ENCODE assay signal across 8 mouse cellular contexts in the genomic region with DNA sequence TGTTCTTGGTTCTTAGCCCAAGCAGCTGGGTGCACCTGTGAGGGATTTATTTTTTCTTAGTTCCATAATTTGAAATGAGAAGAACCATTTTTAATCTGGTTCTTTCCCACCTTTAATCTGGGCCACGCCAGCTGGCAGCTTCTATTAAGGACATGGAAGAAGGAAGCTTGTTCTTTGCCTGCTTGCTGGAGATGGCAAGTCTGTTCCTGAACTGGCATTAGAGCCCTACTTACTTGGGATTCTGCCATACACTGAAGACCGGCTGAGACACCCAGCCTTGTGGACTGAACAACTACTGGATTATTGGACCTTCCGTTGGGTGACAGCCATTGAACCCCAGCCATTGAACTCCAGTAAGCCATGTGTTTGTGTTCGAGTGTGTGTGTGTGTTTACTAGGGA. TPM values are rescaled to one million over a fixed set of nuclear protein-coding genes. Genes with fewer than 3 reads are reported as not detected.
DNase-seq lines count a peak whose midpoint lies in the region; ATAC-seq and TF ChIP-seq lines count a peak whose summit lies in the region.

No protein-coding gene starts in this region.

- WGBS in kidney, postnatal 0 days, result 87% methylated on average over 4 of the region's 4 CpGs
- 92% methylated on average over 4 of the region's 4 CpGs for WGBS in embryonic facial prominence, embryonic 14.5 days
- 86% methylated on average over 4 of the region's 4 CpGs for WGBS in hindbrain, embryonic 15.5 days
- WGBS in midbrain, embryonic 16.5 days, result 85% methylated on average over 4 of the region's 4 CpGs
- 92% methylated on average over 4 of the region's 4 CpGs for WGBS in thymus, adult 2 months

- no peak for TF ChIP-seq CTCF in kidney, postnatal 0 days (IDR thresholded peaks at IDR 0.05; ENCODE audit: low read depth)
- TF ChIP-seq CTCF in thymus, adult 2 months (IDR thresholded peaks at IDR 0.05; ENCODE audit: borderline replicate concordance, control insufficient read depth, extremely low read depth, insufficient read depth, low read length, poor library complexity), result no peak

- no peak overlapping the region for H3K9ac ChIP-seq in kidney, postnatal 0 days (ENCODE audit: low read depth, low read length)
- H3K9ac ChIP-seq in embryonic facial prominence, embryonic 14.5 days (ENCODE audit: low read depth, low read length), result no peak overlapping the region
- no peak overlapping the region for H3K9ac ChIP-seq in hindbrain, embryonic 15.5 days
- H3K9ac ChIP-seq in midbrain, embryonic 16.5 days (ENCODE audit: low read depth, low read length), result no peak overlapping the region

- H3K4me2 ChIP-seq in kidney, postnatal 0 days (ENCODE audit: low read length), result peak overlapping the region; percentile 60
- peak overlapping the region; percentile 88 for H3K4me2 ChIP-seq in embryonic facial prominence, embryonic 14.5 days (ENCODE audit: low read depth, low read length)
- peak overlapping the region; percentile 86 for H3K4me2 ChIP-seq in hindbrain, embryonic 15.5 days
- peak overlapping the region; percentile 65; the same call in 1 of the 2 replicates for H3K4me2 ChIP-seq in midbrain, embryonic 16.5 days (ENCODE audit: low read length)

- H3K36me3 ChIP-seq in kidney, postnatal 0 days (ENCODE audit: insufficient read depth, low read length), result no peaks in the 10 kb centered on the region
- H3K36me3 ChIP-seq in embryonic facial prominence, embryonic 14.5 days (ENCODE audit: control insufficient read depth, insufficient read depth, low read length), result no peaks in the 10 kb centered on the region
- no peaks in the 10 kb centered on the region for H3K36me3 ChIP-seq in hindbrain, embryonic 15.5 days
- no peaks in the 10 kb centered on the region for H3K36me3 ChIP-seq in midbrain, embryonic 16.5 days (ENCODE audit: control insufficient read depth, insufficient read depth, low read length)
- H3K36me3 ChIP-seq in thymus, adult 2 months (ENCODE audit: control insufficient read depth, insufficient read depth, low read length), result no peaks in the 10 kb centered on the region

- ATAC-seq in kidney, postnatal 0 days (replicated peaks; ENCODE audit: low FRiP score, low read depth), result no peak
- no peak for ATAC-seq in embryonic facial prominence, embryonic 14.5 days (ENCODE audit: low read depth)
- no peak for ATAC-seq in hindbrain, embryonic 15.5 days (ENCODE audit: low FRiP score, low read depth)
- ATAC-seq in midbrain, embryonic 16.5 days, result no peak

- H3K9me3 ChIP-seq in kidney, postnatal 0 days (replicated peaks; ENCODE audit: low read length), result no peaks in the 10 kb centered on the region
- H3K9me3 ChIP-seq in embryonic facial prominence, embryonic 14.5 days (ENCODE audit: control insufficient read depth, low read length), result no peaks in the 10 kb centered on the region
- no peaks in the 10 kb centered on the region for H3K9me3 ChIP-seq in hindbrain, embryonic 15.5 days
- H3K9me3 ChIP-seq in midbrain, embryonic 16.5 days (replicated peaks; ENCODE audit: control insufficient read depth, low read length, poor library complexity, severe bottlenecking), result no peaks in the 10 kb centered on the region

- no peak for DNase-seq in kidney, postnatal 0 days (ENCODE audit: low spot score)
- DNase-seq in kidney, adult 8-10 months, result no peak
- DNase-seq in embryonic facial prominence, embryonic 14.5 days (ENCODE audit: low spot score), result no peak
- no peak for DNase-seq in spleen, postnatal 4 days (ENCODE audit: low spot score in 2 of 2)
- no peak for DNase-seq in thymus, adult 2 months
- no peak for DNase-seq in c-Kit-positive CD71-positive TER-119-positive erythroid progenitor cells, embryonic 14.5 days (ENCODE audit: low spot score)

- no peaks in the 10 kb centered on the region for H3K27me3 ChIP-seq in kidney, postnatal 0 days (ENCODE audit: insufficient read depth, low read length)
- H3K27me3 ChIP-seq in embryonic facial prominence, embryonic 14.5 days (replicated peaks; ENCODE audit: control insufficient read depth, insufficient read depth, low read length), result no peaks in the 10 kb centered on the region
- no peaks in the 10 kb centered on the region for H3K27me3 ChIP-seq in hindbrain, embryonic 15.5 days
- no peaks in the 10 kb centered on the region for H3K27me3 ChIP-seq in midbrain, embryonic 16.5 days (ENCODE audit: control insufficient read depth, insufficient read depth, low read depth, low read length)
- H3K27me3 ChIP-seq in thymus, adult 2 months (ENCODE audit: control insufficient read depth, insufficient read depth, low read length), result no peaks in the 10 kb centered on the region

- TF ChIP-seq POLR2A in thymus, adult 2 months (IDR thresholded peaks at IDR 0.05; ENCODE audit: control insufficient read depth, extremely low read depth, insufficient read depth, low read length, poor library complexity), result no peak

- no peak overlapping the region for H3K4me3 ChIP-seq in kidney, postnatal 0 days (replicated peaks; ENCODE audit: low read depth, low read length)
- H3K4me3 ChIP-seq in embryonic facial prominence, embryonic 14.5 days (ENCODE audit: low read depth, low read length), result no peak overlapping the region
- no peak overlapping the region for H3K4me3 ChIP-seq in hindbrain, embryonic 15.5 days
- no peak overlapping the region for H3K4me3 ChIP-seq in midbrain, embryonic 16.5 days (ENCODE audit: low read depth, low read length)
- H3K4me3 ChIP-seq in thymus, adult 2 months (ENCODE audit: control insufficient read depth, insufficient read depth, low read length), result no peak overlapping the region

- no peak overlapping the region for H3K27ac ChIP-seq in kidney, postnatal 0 days
- H3K27ac ChIP-seq in embryonic facial prominence, embryonic 14.5 days (replicated peaks; ENCODE audit: low read depth, low read length), result no peak overlapping the region
- H3K27ac ChIP-seq in hindbrain, embryonic 15.5 days (replicated peaks), result no peak overlapping the region
- no peak overlapping the region for H3K27ac ChIP-seq in midbrain, embryonic 16.5 days (ENCODE audit: low read length)
- H3K27ac ChIP-seq in thymus, adult 2 months (ENCODE audit: control insufficient read depth, insufficient read depth, low read length), result no peak overlapping the region

- peaks cover 33% of the 10 kb centered on the region for H3K4me1 ChIP-seq in kidney, postnatal 0 days (replicated peaks; ENCODE audit: insufficient read depth, low read length)
- peaks cover 25% of the 10 kb centered on the region for H3K4me1 ChIP-seq in embryonic facial prominence, embryonic 14.5 days (ENCODE audit: control insufficient read depth, insufficient read depth, low read length)
- H3K4me1 ChIP-seq in hindbrain, embryonic 15.5 days (replicated peaks), result peaks cover 27% of the 10 kb centered on the region
- peaks cover 25% of the 10 kb centered on the region for H3K4me1 ChIP-seq in midbrain, embryonic 16.5 days (ENCODE audit: control insufficient read depth, insufficient read depth, low read length)
- peaks cover 23% of the 10 kb centered on the region for H3K4me1 ChIP-seq in thymus, adult 2 months (replicated peaks; ENCODE audit: control insufficient read depth, insufficient read depth, low read length)

RNA-seq across cellular contexts. Expression of gene Hist2h2be, which starts 1.9 kb away (rescaled TPM):
- 8.7 and 8.9 TPM in 2 replicates for polyA plus RNA-seq in kidney, postnatal 0 days (2015; fragmentation: Nextera tagmentation; extraction: Ambion mirVana)
- 7.8 and 8.8 TPM in 2 replicates for polyA plus RNA-seq in embryonic facial prominence, embryonic 14.5 days (2014; fragmentation: Nextera tagmentation; extraction: Ambion mirVana)
- polyA plus RNA-seq in hindbrain, embryonic 15.5 days (2015; fragmentation: Nextera tagmentation; extraction: Ambion mirVana), result 4.6 and 4.7 TPM in 2 replicates
- polyA plus RNA-seq in midbrain, embryonic 16.5 days (2015; fragmentation: Nextera tagmentation; extraction: Ambion mirVana), result 4.4 and 4.7 TPM in 2 replicates
- polyA plus RNA-seq in thymus, adult 2 months (2012; rRNA removed), result 14.7 and 16.7 TPM in 2 replicates

RNA-seq across cellular contexts. Expression of gene Hist2h2ac, which starts 2.1 kb away (rescaled TPM):
- 7.5 and 8.5 TPM in 2 replicates for polyA plus RNA-seq in kidney, postnatal 0 days (2015; fragmentation: Nextera tagmentation; extraction: Ambion mirVana)
- polyA plus RNA-seq in embryonic facial prominence, embryonic 14.5 days (2014; fragmentation: Nextera tagmentation; extraction: Ambion mirVana), result 8.4 and 10.0 TPM in 2 replicates
- 2.0 and 2.9 TPM in 2 replicates for polyA plus RNA-seq in hindbrain, embryonic 15.5 days (2015; fragmentation: Nextera tagmentation; extraction: Ambion mirVana)
- 0.66 and 0.99 TPM in 2 replicates for polyA plus RNA-seq in midbrain, embryonic 16.5 days (2015; fragmentation: Nextera tagmentation; extraction: Ambion mirVana)
- polyA plus RNA-seq in thymus, adult 2 months (2012; rRNA removed), result 149 and 173 TPM in 2 replicates

RNA-seq across cellular contexts. Expression of gene Hist2h2ab, which starts 3.1 kb away (rescaled TPM):
- not detected in 2 replicates for polyA plus RNA-seq in kidney, postnatal 0 days (2015; fragmentation: Nextera tagmentation; extraction: Ambion mirVana)
- 0.72 and 0.78 TPM in 2 replicates for polyA plus RNA-seq in embryonic facial prominence, embryonic 14.5 days (2014; fragmentation: Nextera tagmentation; extraction: Ambion mirVana)
- 0.42 and 0.77 TPM in 2 replicates for polyA plus RNA-seq in hindbrain, embryonic 15.5 days (2015; fragmentation: Nextera tagmentation; extraction: Ambion mirVana)
- polyA plus RNA-seq in midbrain, embryonic 16.5 days (2015; fragmentation: Nextera tagmentation; extraction: Ambion mirVana), result not detected in 2 replicates
- 6.1 and 15.8 TPM in 2 replicates for polyA plus RNA-seq in thymus, adult 2 months (2012; rRNA removed)

RNA-seq across cellular contexts. Expression of gene Bola1, which starts 3.3 kb away (rescaled TPM):
- polyA plus RNA-seq in kidney, postnatal 0 days (2015; fragmentation: Nextera tagmentation; extraction: Ambion mirVana), result 66.4 and 70.5 TPM in 2 replicates
- 47.5 and 55.7 TPM in 2 replicates for polyA plus RNA-seq in embryonic facial prominence, embryonic 14.5 days (2014; fragmentation: Nextera tagmentation; extraction: Ambion mirVana)
- 56.0 and 56.3 TPM in 2 replicates for polyA plus RNA-seq in hindbrain, embryonic 15.5 days (2015; fragmentation: Nextera tagmentation; extraction: Ambion mirVana)
- polyA plus RNA-seq in midbrain, embryonic 16.5 days (2015; fragmentation: Nextera tagmentation; extraction: Ambion mirVana), result 51.3 and 52.2 TPM in 2 replicates
- 54.1 and 55.4 TPM in 2 replicates for polyA plus RNA-seq in thymus, adult 2 months (2012; rRNA removed)

RNA-seq across cellular contexts. Expression of gene Hist2h3c2, which starts 16.2 kb away (rescaled TPM):
- 2.1 and 2.3 TPM in 2 replicates for polyA plus RNA-seq in kidney, postnatal 0 days (2015; fragmentation: Nextera tagmentation; extraction: Ambion mirVana)
- polyA plus RNA-seq in embryonic facial prominence, embryonic 14.5 days (2014; fragmentation: Nextera tagmentation; extraction: Ambion mirVana), result 5.2 and 5.3 TPM in 2 replicates
- polyA plus RNA-seq in hindbrain, embryonic 15.5 days (2015; fragmentation: Nextera tagmentation; extraction: Ambion mirVana), result 1.2 and 1.7 TPM in 2 replicates
- polyA plus RNA-seq in midbrain, embryonic 16.5 days (2015; fragmentation: Nextera tagmentation; extraction: Ambion mirVana), result 1.3 TPM in 2 replicates
- polyA plus RNA-seq in thymus, adult 2 months (2012; rRNA removed), result 1,020 and 1,654 TPM in 2 replicates

Comparison
In these comparisons a context has a peak if more than half of its experiments do, and no peak if none do; other contexts are left out.
1. RNA of gene Hist2h2ac, which starts 2.1 kb away (polyA plus RNA-seq): 149 to 173 TPM in thymus, adult 2 months; 8.4 to 10.0 TPM in embryonic facial prominence, embryonic 14.5 days, 7.5 to 8.5 TPM in kidney, postnatal 0 days, 2.0 to 2.9 TPM in hindbrain, embryonic 15.5 days and 0.66 to 0.99 TPM in midbrain, embryonic 16.5 days; every median in the first group is over 10 times any median in the second.
2. Peak in every context shown above with its lines, with median percentiles within 50 percentile points of each other: H3K4me2 ChIP-seq.